Mouse (Mus musculus): ENCODE data around the gene Fam98b.

Fam98b gene

GRCm38 (mm10) chr2:117303391-117304350 lies 54.1 kb downstream of the Fam98b start:
- DNase-seq (ENCODE audit: low spot score in 2 of 2): no peak

GRCm38 (mm10) chr2:117304941-117305340 lies 55.4 kb downstream of the Fam98b start:
- DNase-seq (ENCODE audit: low spot score in 2 of 2): no peak

- no peak for DNase-seq (ENCODE audit: low spot score in 2 of 2)
Measured at GRCm38 (mm10) chr2:117307959-117308358, 58.4 kb downstream of the Fam98b start.

- DNase-seq (ENCODE audit: low spot score in 2 of 2): no peak
Measured at GRCm38 (mm10) chr2:117309046-117309445, 59.5 kb downstream of the Fam98b start.

- DNase-seq (ENCODE audit: low spot score in 2 of 2): no peak
Measured at GRCm38 (mm10) chr2:117311349-117311748, 61.8 kb downstream of the Fam98b start.

GRCm38 (mm10) chr2:117312030-117312429 lies 62.5 kb downstream of the Fam98b start:
- DNase-seq (ENCODE audit: low spot score in 2 of 2): no peak

GRCm38 (mm10) chr2:117312441-117312895 lies 62.9 kb downstream of the Fam98b start:
- DNase-seq (ENCODE audit: low spot score in 2 of 2): no peak

- DNase-seq (ENCODE audit: low spot score in 2 of 2): no peak
Measured at GRCm38 (mm10) chr2:117313586-117314235, 64.2 kb downstream of the Fam98b start.

- no peak for DNase-seq (ENCODE audit: low spot score in 2 of 2)
Measured at GRCm38 (mm10) chr2:117318991-117319390, 69.5 kb downstream of the Fam98b start.
